Mouse (Mus musculus) stomach, postnatal 0 days (tissue): ENCODE measurements at regions not wholly inside any gene's neighbourhood (a gene's known extent, or its start where the extent isn't known, plus 50 kb on each side); places are given as distances from the start of the nearest gene placed in this dataset.

ENCODE experiments used
- ATAC-seq: fragments of 200-750 bp; cut with Nextera tagmentation; 2 replicates; pipeline ENCODE4 v1.8.0; 2017; ENCODE audit not compliant: low FRiP score, low TSS enrichment
- DNase-seq: peaks from one replicate; pipeline ENCODE4 v3.0.0-alpha.2; 2016; ENCODE audit warnings: low spot score
- H3K27ac ChIP-seq: fragments of 300-500 bp; sonication (generic); replicated peaks from 2 replicates; pipeline ENCODE4 v1.5.1; 2014; ENCODE audit warnings: mild to moderate bottlenecking, control low read depth
- H3K27me3 ChIP-seq: fragments of 300-500 bp; sonication (generic); 2 replicates; pipeline ENCODE4 v1.6.1; 2014; ENCODE audit warnings: low read length; ENCODE audit not compliant: control insufficient read depth, insufficient read depth
- H3K36me3 ChIP-seq: fragments of 300-500 bp; sonication (generic); 2 replicates; pipeline ENCODE4 v1.6.1; 2014; ENCODE audit warnings: low read length, mixed read lengths; ENCODE audit not compliant: control insufficient read depth, insufficient read depth
- H3K4me1 ChIP-seq: fragments of 300-500 bp; sonication (generic); replicated peaks from 2 replicates; pipeline ENCODE4 v1.6.1; 2014; ENCODE audit warnings: antibody characterized with exemption; ENCODE audit not compliant: control insufficient read depth, insufficient read depth
- H3K4me2 ChIP-seq: fragments of 300-500 bp; sonication (generic); replicated peaks from 2 replicates; pipeline ENCODE4 v1.6.1; 2014; ENCODE audit warnings: low read depth, mild to moderate bottlenecking, control low read depth, moderate library complexity
- H3K4me3 ChIP-seq: fragments of 300-500 bp; sonication (generic); 2 replicates; pipeline ENCODE4 v1.5.1; 2014; ENCODE audit warnings: low read depth, low read length, control low read depth
- H3K9ac ChIP-seq: fragments of 300-500 bp; sonication (generic); 2 replicates; pipeline ENCODE4 v1.6.1; 2014; ENCODE audit warnings: mild to moderate bottlenecking, low read length, control low read depth, mixed read lengths
- H3K9me3 ChIP-seq: fragments of 300-500 bp; sonication (generic); 2 replicates; pipeline ENCODE4 v1.6.1; 2016; ENCODE audit warnings: low read length; ENCODE audit not compliant: control insufficient read depth
- CTCF ChIP-seq: IDR thresholded peaks from 2 replicates; pipeline ENCODE4 v1.5.1; 2016; ENCODE audit warnings: antibody characterized with exemption, low read depth, mild to moderate bottlenecking, moderate library complexity
- EP300 ChIP-seq: optimal IDR thresholded peaks from 2 replicates; pipeline ENCODE3; 2016; ENCODE audit warnings: antibody characterized with exemption
- WGBS: fragments of 180-500 bp; shearing (Covaris S2); extraction: QIAGEN DNeasy Blood & Tissue Kit; methylation state at CpG from one replicate; pipeline ENCODE4 v1.1.7; 2014; 5-methylcytosine and 5-hydroxymethylcytosine counted together

GRCm38 (mm10) chr9:30697533-30697932, 224.7 kb downstream of the Adamts15 start:
- no peak for ATAC-seq
- DNase-seq, result no peak
- TF ChIP-seq EP300 (no peak), CTCF (no peak)
- no peaks in the 10 kb centered on the region for H3K36me3 ChIP-seq
- no peaks in the 10 kb centered on the region for H3K9me3 ChIP-seq
- no peak overlapping the region for H3K27ac ChIP-seq
- H3K4me1 ChIP-seq, result no peaks in the 10 kb centered on the region
- H3K4me2 ChIP-seq, result no peak overlapping the region
- H3K27me3 ChIP-seq, result no peaks in the 10 kb centered on the region
- H3K4me3 ChIP-seq, result no peak overlapping the region
- H3K9ac ChIP-seq, result no peak overlapping the region
- 67% methylated on average over 1 of the region's 1 CpGs for whole genome bisulfite sequencing

GRCm38 (mm10) chr9:30668095-30668494, 241.2 kb downstream of the Snx19 start:
- H3K9me3 ChIP-seq, result no peaks in the 10 kb centered on the region
- TF ChIP-seq EP300 (no peak), CTCF (no peak)
- no peaks in the 10 kb centered on the region for H3K36me3 ChIP-seq
- DNase-seq (no peak), ATAC-seq (no peak)
- no peaks in the 10 kb centered on the region for H3K4me1 ChIP-seq
- H3K27ac ChIP-seq, result no peak overlapping the region
- no peak overlapping the region for H3K4me3 ChIP-seq
- H3K27me3 ChIP-seq, result no peaks in the 10 kb centered on the region
- H3K9ac ChIP-seq, result no peak overlapping the region
- no peak overlapping the region for H3K4me2 ChIP-seq

GRCm38 (mm10) chr9:30662456-30662855, 235.5 kb downstream of the Snx19 start:
- Histone ChIP-seq H3K27ac (no peak overlapping the region), H3K27me3 (no peaks in the 10 kb centered on the region), H3K36me3 (no peaks in the 10 kb centered on the region), H3K4me2 (no peak overlapping the region), H3K4me3 (no peak overlapping the region), H3K4me1 (no peaks in the 10 kb centered on the region), H3K9me3 (no peaks in the 10 kb centered on the region), H3K9ac (no peak overlapping the region)
- TF ChIP-seq CTCF (no peak), EP300 (no peak)
- WGBS, result 73% methylated on average over 6 of the region's 6 CpGs
- no peak for ATAC-seq
- no peak for DNase-seq

- WGBS, result 60% methylated on average over 5 of the region's 5 CpGs
- ATAC-seq (no peak), DNase-seq (no peak)
- Histone ChIP-seq H3K27me3 (no peaks in the 10 kb centered on the region), H3K9ac (no peak overlapping the region), H3K4me2 (no peak overlapping the region), H3K27ac (no peak overlapping the region), H3K4me3 (no peak overlapping the region), H3K4me1 (no peaks in the 10 kb centered on the region), H3K36me3 (no peaks in the 10 kb centered on the region), H3K9me3 (no peaks in the 10 kb centered on the region)
- TF ChIP-seq CTCF, result no peak
Measured at GRCm38 (mm10) chr9:30653961-30654360, 227.1 kb downstream of the Snx19 start.

- no peak overlapping the region for H3K27ac ChIP-seq
- TF ChIP-seq EP300 (no peak), CTCF (no peak)
- no peaks in the 10 kb centered on the region for H3K9me3 ChIP-seq
- H3K4me3 ChIP-seq, result no peak overlapping the region
- ATAC-seq (no peak), DNase-seq (no peak)
- H3K27me3 ChIP-seq, result no peaks in the 10 kb centered on the region
- no peaks in the 10 kb centered on the region for H3K36me3 ChIP-seq
- H3K4me1 ChIP-seq, result no peaks in the 10 kb centered on the region
- 86% methylated on average over 3 of the region's 3 CpGs for whole genome bisulfite sequencing
- H3K4me2 ChIP-seq, result no peak overlapping the region
- H3K9ac ChIP-seq, result no peak overlapping the region
Measured at GRCm38 (mm10) chr9:30653210-30653609, 226.3 kb downstream of the Snx19 start.

DNA sequence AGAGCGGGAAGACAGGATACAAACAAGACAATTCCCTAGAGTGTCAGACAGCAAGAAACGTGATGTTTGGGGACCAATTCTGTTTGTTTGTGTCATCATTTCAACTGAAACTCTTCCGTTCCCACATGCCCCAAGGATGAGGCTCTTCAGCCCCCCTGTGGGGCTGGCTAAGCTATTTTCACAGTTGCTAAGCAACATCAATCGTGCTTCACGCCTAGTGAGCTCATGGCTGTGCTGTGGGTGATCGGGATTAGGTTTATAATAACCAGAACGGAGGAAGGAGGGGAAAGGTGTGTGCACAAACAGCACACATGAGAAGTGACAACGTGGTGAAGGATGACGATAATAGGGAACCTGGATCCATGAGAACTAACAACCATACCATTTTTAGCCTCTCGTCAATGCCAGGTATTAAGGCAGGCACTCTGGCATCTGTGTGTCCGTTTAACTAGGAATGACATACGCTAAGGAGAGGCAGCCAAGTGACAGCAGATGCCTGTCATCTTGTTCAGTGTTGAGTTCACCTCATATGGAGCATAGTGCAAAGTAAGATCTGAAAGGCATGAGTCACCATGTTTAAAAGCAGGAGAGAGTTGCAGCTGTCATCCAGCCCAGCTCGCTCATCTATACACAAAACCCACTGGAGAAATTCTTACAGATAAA, 222.6 kb downstream of the Snx19 start:
- ATAC-seq (no peak), DNase-seq (no peak)
- Histone ChIP-seq H3K27ac (no peak overlapping the region), H3K27me3 (no peaks in the 10 kb centered on the region), H3K36me3 (no peaks in the 10 kb centered on the region), H3K9me3 (no peaks in the 10 kb centered on the region), H3K4me3 (no peak overlapping the region), H3K9ac (no peak overlapping the region), H3K4me1 (no peaks in the 10 kb centered on the region), H3K4me2 (no peak overlapping the region)
- TF ChIP-seq EP300 (no peak), CTCF (no peak)
- WGBS, result 85% methylated on average over 13 of the region's 13 CpGs
